Mouse (Mus musculus): Measurements from ENCODE around the gene March8. TPM values are rescaled to one million over a fixed set of nuclear protein-coding genes. Genes with fewer than 3 reads are reported as not detected.
A peak's percentile ranks its signal among the peaks of the same experiment; 100 is the strongest.

March8 gene
- polyA plus RNA-seq, 1 experiment from 2014 or later = 30.8 TPM

DNA sequence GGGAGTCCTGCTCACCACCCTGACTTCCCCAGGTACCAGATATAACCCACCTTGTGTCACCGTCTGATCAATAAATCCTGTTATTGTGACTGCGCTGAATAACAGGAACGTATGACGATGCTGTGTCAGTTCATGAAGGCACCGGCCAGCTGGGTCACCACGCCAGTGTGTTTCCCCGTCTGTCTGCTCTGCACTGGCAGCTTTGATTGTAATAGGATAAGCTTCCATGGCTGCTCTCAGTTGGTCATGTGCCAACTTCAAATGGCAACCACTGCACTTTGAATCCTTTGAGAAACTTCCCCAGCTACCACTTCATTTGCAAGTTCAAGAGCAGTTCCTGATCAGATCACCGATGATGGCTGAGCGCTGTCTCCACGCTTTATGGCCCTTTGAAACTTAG, 45.8 kb downstream of the March8 start:
- Histone ChIP-seq H3K9ac (no peak overlapping the region), H3K27me3 (ENCODE audit: insufficient read depth, low read length) (no peaks in the 10 kb centered on the region), H3K4me2 (no peak overlapping the region), H3K27ac (ENCODE audit: low read depth) (no peak overlapping the region), H3K9me3 (ENCODE audit: low read depth, low read length) (no peaks in the 10 kb centered on the region), H3K4me3 (ENCODE audit: low read depth, low read length) (no peak overlapping the region), H3K36me3 (ENCODE audit: insufficient read depth) (no peaks in the 10 kb centered on the region), H3K4me1 (ENCODE audit: insufficient read depth) (no peaks in the 10 kb centered on the region)
- ATAC-seq (ENCODE audit: insufficient read depth) (no peak), DNase-seq (peak; percentile 27)
- WGBS = 80% methylated on average over 10 of the region's 10 CpGs
- TF ChIP-seq CTCF (IDR thresholded peaks at IDR 0.05; ENCODE audit: low read depth) = no peak

DNA sequence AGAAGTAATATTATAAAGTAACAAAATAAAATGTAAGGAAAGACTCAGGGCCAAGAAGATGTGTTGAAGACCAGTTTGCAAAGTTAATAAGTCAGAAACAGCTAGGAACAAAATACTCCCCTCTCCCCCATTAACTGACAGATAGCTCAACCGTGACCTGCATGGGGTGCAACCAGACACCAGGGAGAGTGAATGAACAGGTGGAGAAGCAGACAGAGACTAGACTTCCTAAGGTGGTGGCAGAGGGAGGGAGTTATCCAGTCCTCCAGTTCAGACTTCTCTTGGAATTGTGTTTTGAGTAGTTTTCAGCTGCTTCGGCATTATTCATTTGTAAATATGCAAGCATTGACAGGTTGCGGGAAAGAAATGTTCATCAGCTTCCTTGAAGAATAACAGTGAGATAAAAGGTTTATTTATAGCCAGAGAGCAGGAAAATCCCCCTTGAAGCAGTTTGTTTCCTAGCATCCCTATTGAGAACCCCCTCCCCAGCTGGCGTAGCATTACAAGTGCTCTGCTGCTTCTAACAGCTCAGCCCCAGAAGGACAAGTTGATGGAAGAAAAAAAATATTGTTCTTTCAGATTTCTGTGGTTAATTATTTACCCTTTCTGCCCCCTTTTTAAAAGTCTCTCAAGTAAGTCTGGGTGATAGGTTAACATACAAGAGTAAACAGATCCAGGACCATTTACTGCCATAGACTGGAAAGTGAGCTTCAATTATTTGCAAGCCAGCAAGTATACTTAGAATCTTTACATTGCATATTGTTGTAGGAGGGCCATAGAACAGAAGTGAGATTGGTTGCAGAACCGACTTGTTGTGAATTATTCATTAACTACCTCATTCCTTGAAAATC, 47.6 kb downstream of the March8 start:
- 17% methylated on average over 5 of the region's 5 CpGs for WGBS
- Histone ChIP-seq H3K9ac (no peak overlapping the region), H3K36me3 (ENCODE audit: insufficient read depth) (no peaks in the 10 kb centered on the region), H3K9me3 (ENCODE audit: low read depth, low read length) (no peaks in the 10 kb centered on the region), H3K27me3 (ENCODE audit: insufficient read depth, low read length) (no peaks in the 10 kb centered on the region), H3K4me3 (ENCODE audit: low read depth, low read length) (no peak overlapping the region), H3K4me1 (ENCODE audit: insufficient read depth) (no peaks in the 10 kb centered on the region), H3K27ac (ENCODE audit: low read depth) (peak overlapping the region; percentile 60), H3K4me2 (peak overlapping the region; percentile 38)
- no peak for DNase-seq
- ATAC-seq (ENCODE audit: insufficient read depth) = peak; percentile 56
- no peak for TF ChIP-seq CTCF (IDR thresholded peaks at IDR 0.05; ENCODE audit: low read depth)

DNA sequence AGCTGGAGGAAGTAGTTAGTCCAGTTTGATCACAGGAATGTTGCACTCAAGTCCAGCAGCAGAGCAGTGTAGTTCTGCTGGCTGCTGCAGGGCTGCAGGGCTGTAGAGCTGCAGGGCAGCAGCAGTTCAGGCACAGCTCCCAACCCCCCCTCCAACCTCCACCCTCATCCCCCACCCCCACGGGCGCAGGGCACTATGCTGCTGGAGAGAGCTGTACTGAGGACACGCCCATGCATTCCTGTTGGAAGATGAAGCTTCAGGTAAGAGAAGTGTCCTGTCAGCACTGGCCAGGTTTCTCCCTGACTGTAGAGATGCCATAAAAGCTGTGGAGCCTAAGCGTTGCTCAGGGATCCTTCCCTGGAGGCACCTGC, 48.2 kb downstream of the March8 start:
- H3K4me3 ChIP-seq (ENCODE audit: low read depth, low read length) = no peak overlapping the region
- WGBS = 22% methylated on average over 4 of the region's 4 CpGs
- no peaks in the 10 kb centered on the region for H3K27me3 ChIP-seq (ENCODE audit: insufficient read depth, low read length)
- 0 out of 2 replicates have a peak overlapping the region, but pooled peaks have one; percentile 26 for H3K27ac ChIP-seq (ENCODE audit: low read depth)
- H3K9me3 ChIP-seq (ENCODE audit: low read depth, low read length) = no peaks in the 10 kb centered on the region
- no peaks in the 10 kb centered on the region for H3K36me3 ChIP-seq (ENCODE audit: insufficient read depth)
- H3K4me1 ChIP-seq (ENCODE audit: insufficient read depth) = no peaks in the 10 kb centered on the region
- H3K4me2 ChIP-seq = peak overlapping the region; percentile 34; the same call in 1 of the 2 replicates
- no peak overlapping the region for H3K9ac ChIP-seq
- DNase-seq (peak; percentile 61), ATAC-seq (ENCODE audit: insufficient read depth) (peak; percentile 95)
- TF ChIP-seq CTCF (IDR thresholded peaks at IDR 0.05; ENCODE audit: low read depth) = no peak

DNA sequence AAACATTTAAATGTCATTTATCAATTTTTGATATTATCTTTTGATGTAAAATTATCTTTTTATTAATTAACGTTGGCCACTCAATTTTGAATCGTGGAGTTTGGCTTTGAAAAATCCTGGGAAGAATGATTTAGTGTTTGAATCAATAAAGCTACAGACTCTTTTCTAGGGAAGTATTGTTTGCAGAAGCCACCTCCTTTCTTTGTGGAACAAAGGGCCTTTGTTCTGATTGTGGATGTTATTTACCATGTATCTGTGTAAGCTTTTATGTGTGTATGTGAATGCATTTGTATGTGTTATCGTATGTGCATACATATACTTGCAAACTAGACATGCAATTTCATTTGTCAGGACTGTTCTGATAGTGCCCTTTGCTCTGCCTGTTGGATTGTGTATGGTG, 48.7 kb downstream of the March8 start:
- Histone ChIP-seq H3K36me3 (ENCODE audit: insufficient read depth) (no peaks in the 10 kb centered on the region), H3K4me2 (no peak overlapping the region), H3K4me1 (ENCODE audit: insufficient read depth) (no peaks in the 10 kb centered on the region), H3K27me3 (ENCODE audit: insufficient read depth, low read length) (no peaks in the 10 kb centered on the region), H3K27ac (ENCODE audit: low read depth) (no peak overlapping the region), H3K9me3 (ENCODE audit: low read depth, low read length) (no peaks in the 10 kb centered on the region), H3K9ac (no peak overlapping the region), H3K4me3 (ENCODE audit: low read depth, low read length) (no peak overlapping the region)
- DNase-seq = no peak
- no peak for TF ChIP-seq CTCF (IDR thresholded peaks at IDR 0.05; ENCODE audit: low read depth)
- ATAC-seq (ENCODE audit: insufficient read depth) = no peak
- 63% methylated on average over 3 of the region's 3 CpGs for WGBS

DNA sequence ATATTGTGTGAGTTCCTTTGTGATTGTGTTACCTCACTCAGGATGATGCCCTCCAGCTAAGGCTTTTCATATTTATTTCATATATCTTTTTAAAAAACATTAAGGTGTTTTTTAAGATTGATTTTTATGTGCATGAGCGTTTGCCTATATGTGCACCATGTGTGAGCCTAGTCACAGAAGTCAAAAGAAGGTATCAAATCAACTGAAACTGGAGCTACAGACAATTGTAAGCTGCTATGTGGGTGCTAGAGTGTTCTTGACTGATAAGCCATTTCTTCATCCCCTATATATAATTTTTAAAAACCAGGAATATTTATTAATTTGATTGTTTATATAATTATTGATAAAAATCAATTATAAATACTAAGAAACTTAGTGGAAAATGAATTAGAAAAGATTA, 50.2 kb downstream of the March8 start:
- Histone ChIP-seq H3K4me2 (no peak overlapping the region), H3K27ac (ENCODE audit: low read depth) (no peak overlapping the region), H3K36me3 (ENCODE audit: insufficient read depth) (no peaks in the 10 kb centered on the region), H3K4me3 (ENCODE audit: low read depth, low read length) (no peak overlapping the region), H3K4me1 (ENCODE audit: insufficient read depth) (no peaks in the 10 kb centered on the region), H3K9me3 (ENCODE audit: low read depth, low read length) (no peaks in the 10 kb centered on the region), H3K27me3 (ENCODE audit: insufficient read depth, low read length) (no peaks in the 10 kb centered on the region), H3K9ac (no peak overlapping the region)
- WGBS = 94% methylated on average over 1 of the region's 1 CpGs
- no peak for TF ChIP-seq CTCF (IDR thresholded peaks at IDR 0.05; ENCODE audit: low read depth)
- DNase-seq (no peak), ATAC-seq (ENCODE audit: insufficient read depth) (no peak)

DNA sequence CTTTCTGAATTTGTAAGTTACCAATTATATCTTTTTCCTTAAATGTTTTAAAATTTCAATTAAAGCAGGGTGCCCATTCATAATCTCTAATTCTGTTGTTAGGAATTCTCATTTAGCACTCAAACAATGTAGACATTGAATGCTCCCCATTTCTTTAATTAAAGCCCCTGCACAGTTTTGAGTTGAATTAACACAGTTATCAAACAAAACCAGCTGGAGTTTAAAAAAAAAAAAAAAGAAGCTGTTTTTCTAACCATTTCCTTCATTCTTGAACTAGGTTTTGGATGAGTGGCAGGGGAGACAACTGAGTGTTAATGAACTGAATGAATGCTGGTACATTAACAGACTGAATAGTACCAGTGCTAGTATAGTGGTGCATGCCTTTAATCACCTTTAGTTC, 51.7 kb downstream of the March8 start:
- no peak for ATAC-seq (ENCODE audit: insufficient read depth)
- Histone ChIP-seq H3K4me3 (ENCODE audit: low read depth, low read length) (no peak overlapping the region), H3K4me1 (ENCODE audit: insufficient read depth) (no peaks in the 10 kb centered on the region), H3K27me3 (ENCODE audit: insufficient read depth, low read length) (no peaks in the 10 kb centered on the region), H3K27ac (ENCODE audit: low read depth) (no peak overlapping the region), H3K36me3 (ENCODE audit: insufficient read depth) (no peaks in the 10 kb centered on the region), H3K9me3 (ENCODE audit: low read depth, low read length) (no peaks in the 10 kb centered on the region), H3K9ac (no peak overlapping the region), H3K4me2 (no peak overlapping the region)
- TF ChIP-seq CTCF (IDR thresholded peaks at IDR 0.05; ENCODE audit: low read depth) = no peak
- no peak for DNase-seq

DNA sequence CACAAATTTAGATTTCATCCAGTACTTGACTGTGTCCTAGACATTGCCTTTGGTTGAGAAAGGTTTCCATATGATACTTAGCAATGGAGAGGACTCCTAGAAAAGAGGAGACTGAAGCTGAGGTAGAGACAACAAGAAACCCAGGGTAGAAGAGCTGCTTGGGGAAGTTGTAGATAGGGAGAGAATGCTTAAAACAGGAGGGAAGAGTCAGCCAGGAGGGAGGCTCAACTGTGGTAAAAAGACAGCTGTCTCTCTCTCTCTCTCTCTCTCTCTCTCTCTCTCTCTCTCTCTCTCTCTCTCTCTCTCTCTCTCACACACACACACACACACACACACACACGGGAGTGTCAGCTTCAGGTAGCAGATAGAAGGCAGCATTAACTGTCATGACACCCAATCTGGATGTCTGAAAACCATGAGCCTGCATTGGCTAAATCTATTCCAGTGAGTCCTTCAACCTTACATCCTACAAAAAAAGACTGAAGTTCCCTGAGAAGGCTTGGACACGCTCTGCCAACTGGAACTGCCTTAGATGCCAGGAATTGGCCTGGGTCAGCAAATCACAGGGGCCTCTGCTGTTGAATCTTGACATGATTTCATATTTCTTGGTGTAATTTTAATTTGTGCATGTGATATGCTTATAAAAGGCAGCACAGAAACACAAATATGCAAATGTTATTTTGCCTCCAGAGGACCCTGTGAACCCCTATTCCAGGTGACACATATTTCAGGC, 57.3 kb downstream of the March8 start:
- WGBS = 83% methylated on average over 2 of the region's 2 CpGs
- H3K9me3 ChIP-seq (ENCODE audit: low read depth, low read length) = no peaks in the 10 kb centered on the region

More for the DNA sequence above, 57.3 kb downstream of the March8 start:
- TF ChIP-seq CTCF (IDR thresholded peaks at IDR 0.05; ENCODE audit: low read depth) = no peak
- no peak overlapping the region for H3K27ac ChIP-seq (ENCODE audit: low read depth)
- no peak overlapping the region for H3K4me2 ChIP-seq
- H3K4me3 ChIP-seq (ENCODE audit: low read depth, low read length) = no peak overlapping the region
- no peak for DNase-seq
- no peaks in the 10 kb centered on the region for H3K36me3 ChIP-seq (ENCODE audit: insufficient read depth)
- no peak for ATAC-seq (ENCODE audit: insufficient read depth)
- H3K27me3 ChIP-seq (ENCODE audit: insufficient read depth, low read length) = no peaks in the 10 kb centered on the region
- no peaks in the 10 kb centered on the region for H3K4me1 ChIP-seq (ENCODE audit: insufficient read depth)
- no peak overlapping the region for H3K9ac ChIP-seq

Measured in lung, embryonic 14.5 days (tissue).